In the genomic region with DNA sequence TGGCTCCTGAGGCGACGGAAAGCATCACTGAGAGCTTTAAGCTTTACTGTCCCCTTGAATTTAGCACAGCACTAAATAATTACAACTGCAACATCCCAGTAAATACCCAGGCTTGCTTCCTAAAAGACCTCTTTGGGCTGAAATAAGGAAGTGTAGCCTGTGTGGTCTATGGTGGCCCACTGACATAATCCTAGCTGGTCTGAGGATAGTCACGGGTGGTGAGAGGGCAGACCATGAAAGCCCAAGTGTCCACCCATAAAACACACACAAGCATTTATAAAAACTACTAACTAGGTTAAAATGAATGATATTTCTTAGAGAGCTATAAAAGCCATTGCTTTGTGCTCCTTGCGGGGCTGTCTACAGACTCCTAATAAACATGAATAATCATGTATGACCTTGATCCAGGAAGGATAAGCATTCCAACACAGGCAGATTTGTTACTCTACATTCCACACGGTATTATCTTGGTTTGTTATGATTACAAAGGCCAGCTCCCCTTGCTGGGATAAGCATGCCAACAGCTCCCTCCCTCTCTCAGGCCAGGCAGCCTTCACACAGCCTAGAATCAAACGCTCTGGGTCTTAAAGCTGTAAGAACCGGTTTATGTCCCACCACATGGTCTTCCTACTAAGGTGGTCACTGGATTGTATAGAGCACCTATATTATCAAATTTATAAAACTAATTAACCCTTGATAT, we compare ENCODE assay signal across 9 mouse cellular contexts. TPM values are rescaled to one million over a fixed set of nuclear protein-coding genes. Genes with fewer than 3 reads are reported as not detected.
DNase-seq lines count a peak whose midpoint lies in the region; ATAC-seq lines count a peak whose summit lies in the region.
"Had no signal": no experiment of that assay in that cellular context is flagged by ENCODE, and none has a peak within 500 bp of the region (broad histone marks: within the 10 kb centered on the region; RNA-seq: fewer than 3 reads in every experiment).

No protein-coding gene starts in this region.

- H3K9ac ChIP-seq in stomach, embryonic 15.5 days = no peak overlapping the region
- H3K9ac ChIP-seq: limb, embryonic 12.5 days had no signal

- no peak overlapping the region for H3K27ac ChIP-seq in limb, embryonic 10.5 days
- peak overlapping the region; percentile 35; the same call in 1 of the 2 replicates for H3K27ac ChIP-seq in stomach, embryonic 15.5 days
- H3K27ac ChIP-seq: limb, embryonic 12.5 days had no signal

- no peak overlapping the region for H3K4me2 ChIP-seq in stomach, embryonic 15.5 days
- H3K4me2 ChIP-seq: limb, embryonic 12.5 days had no signal

- H3K4me3 ChIP-seq in limb, embryonic 10.5 days = no peak overlapping the region
- no peak overlapping the region for H3K4me3 ChIP-seq in stomach, embryonic 15.5 days (replicated peaks)
- H3K4me3 ChIP-seq: limb, embryonic 12.5 days had no signal

- H3K36me3 ChIP-seq in limb, embryonic 10.5 days = no peaks in the 10 kb centered on the region
- H3K36me3 ChIP-seq in stomach, embryonic 15.5 days = no peaks in the 10 kb centered on the region
- H3K36me3 ChIP-seq: limb, embryonic 12.5 days had no signal

- DNase-seq in adrenal gland, postnatal 36 days = peak; percentile 46 to 59
- DNase-seq in adrenal gland, adult 8-10 months = no peak
- peak; percentile 72 for DNase-seq in ovary, adult 18-20 months (ENCODE audit: low spot score)
- no peak for DNase-seq in ovary, postnatal 10 days (ENCODE audit: low spot score)
- DNase-seq in limb, embryonic 10.5 days (ENCODE audit: low spot score) = peak; percentile 19
- DNase-seq in urinary bladder, postnatal 10 days (ENCODE audit: low spot score) = no peak
- DNase-seq in layer of hippocampus, adult 11-12 months (ENCODE audit: low spot score) = no peak

- 59% methylated on average over 7 of the region's 7 CpGs for WGBS in limb, embryonic 10.5 days
- WGBS in stomach, embryonic 15.5 days = 36% methylated on average over 7 of the region's 7 CpGs

- peak; percentile 37 for ATAC-seq in stomach, embryonic 15.5 days (ENCODE audit: insufficient read depth, low FRiP score, low read depth)

- peaks cover 29% of the 10 kb centered on the region for H3K4me1 ChIP-seq in limb, embryonic 10.5 days
- peaks cover 31% of the 10 kb centered on the region for H3K4me1 ChIP-seq in stomach, embryonic 15.5 days

- no peaks in the 10 kb centered on the region for H3K9me3 ChIP-seq in limb, embryonic 10.5 days (replicated peaks)
- no peaks in the 10 kb centered on the region for H3K9me3 ChIP-seq in stomach, embryonic 15.5 days
- H3K9me3 ChIP-seq: limb, embryonic 12.5 days had no signal

- no peaks in the 10 kb centered on the region for H3K27me3 ChIP-seq in limb, embryonic 10.5 days (ENCODE audit: low read depth, poor library complexity, severe bottlenecking)
- H3K27me3 ChIP-seq in stomach, embryonic 15.5 days (replicated peaks) = no peaks in the 10 kb centered on the region
- H3K27me3 ChIP-seq: limb, embryonic 12.5 days had no signal

RNA-seq across cellular contexts. Expression of gene Sgms1, which starts 40.4 kb away (rescaled TPM):
- 10 to 100 TPM; 59.4 to 88.9 TPM for total RNA-seq in adrenal gland, postnatal 36 days (2021)
- total RNA-seq in adrenal gland, adult 8-10 months (2022) = 100 to 1,000 TPM in 2 of 4 experiments, 10 to 100 TPM in 2; 96.1 to 103 (median 101) TPM
- 14.3 and 15.7 TPM in 2 replicates for polyA plus RNA-seq in limb, embryonic 10.5 days (2016; fragmentation: Nextera tagmentation; extraction: Ambion mirVana)
- polyA plus RNA-seq in stomach, embryonic 15.5 days (2015; fragmentation: Nextera tagmentation; extraction: Ambion mirVana) = 43.0 and 43.3 TPM in 2 replicates

Comparison
In these comparisons a context has a peak if more than half of its experiments do, and no peak if none do; other contexts are left out.
1. DNase-seq: peak in adrenal gland, postnatal 36 days (2 of 2), ovary, adult 18-20 months (single experiment) and limb, embryonic 10.5 days (single experiment); none in adrenal gland, adult 8-10 months (single experiment), ovary, postnatal 10 days (single experiment), urinary bladder, postnatal 10 days (single experiment) and layer of hippocampus, adult 11-12 months (single experiment).